Mouse (Mus musculus): ENCODE data around the gene Capn15. TPM values are rescaled to one million over a fixed set of nuclear protein-coding genes. Genes with fewer than 3 reads are reported as not detected.

Gene Capn15
- polyA plus RNA-seq, 1 experiment from 2014 or later: 21.1 TPM

- ATAC-seq (ENCODE audit: low FRiP score, low TSS enrichment): no peak
- WGBS: 94% methylated on average over 7 of the region's 7 CpGs
Measured at GRCm38 (mm10) chr17:26020848-26021347, 35.3 kb upstream of the Capn15 start.

GRCm38 (mm10) chr17:26018388-26018787 lies 32.8 kb upstream of the Capn15 start:
- peaks cover 35% of the 10 kb centered on the region for H3K36me3 ChIP-seq (ENCODE audit: control insufficient read depth, insufficient read depth, low read length)
- H3K9ac ChIP-seq (replicated peaks; ENCODE audit: low read length): no peak overlapping the region
- no peaks in the 10 kb centered on the region for H3K4me1 ChIP-seq (ENCODE audit: control insufficient read depth, insufficient read depth, low read length)
- H3K4me2 ChIP-seq (ENCODE audit: low read length): no peak overlapping the region
- no peak overlapping the region for H3K4me3 ChIP-seq (replicated peaks; ENCODE audit: low read depth, low read length)
- H3K9me3 ChIP-seq (ENCODE audit: control insufficient read depth, low read length): no peaks in the 10 kb centered on the region
- no peaks in the 10 kb centered on the region for H3K27me3 ChIP-seq (ENCODE audit: control insufficient read depth, insufficient read depth, low read length)
- H3K27ac ChIP-seq (replicated peaks; ENCODE audit: low read depth, low read length): no peak overlapping the region
- no peak for DNase-seq
- 94% methylated on average over 3 of the region's 3 CpGs for WGBS
- no peak for ATAC-seq (ENCODE audit: low FRiP score, low TSS enrichment)

More at GRCm38 (mm10) chr17:26020848-26021347, 35.3 kb upstream of the Capn15 start:
- no peak for DNase-seq
- Histone ChIP-seq H3K4me1 (ENCODE audit: control insufficient read depth, insufficient read depth, low read length) (no peaks in the 10 kb centered on the region), H3K27ac (replicated peaks; ENCODE audit: low read depth, low read length) (no peak overlapping the region), H3K27me3 (ENCODE audit: control insufficient read depth, insufficient read depth, low read length) (no peaks in the 10 kb centered on the region), H3K9me3 (ENCODE audit: control insufficient read depth, low read length) (no peaks in the 10 kb centered on the region), H3K9ac (replicated peaks; ENCODE audit: low read length) (no peak overlapping the region), H3K36me3 (ENCODE audit: control insufficient read depth, insufficient read depth, low read length) (peaks cover 31% of the 10 kb centered on the region), H3K4me2 (ENCODE audit: low read length) (no peak overlapping the region), H3K4me3 (replicated peaks; ENCODE audit: low read depth, low read length) (no peak overlapping the region)

- Histone ChIP-seq H3K9ac (replicated peaks; ENCODE audit: low read length) (no peak overlapping the region), H3K27me3 (ENCODE audit: control insufficient read depth, insufficient read depth, low read length) (no peaks in the 10 kb centered on the region), H3K9me3 (ENCODE audit: control insufficient read depth, low read length) (no peaks in the 10 kb centered on the region), H3K4me1 (ENCODE audit: control insufficient read depth, insufficient read depth, low read length) (no peaks in the 10 kb centered on the region), H3K4me2 (ENCODE audit: low read length) (no peak overlapping the region), H3K36me3 (ENCODE audit: control insufficient read depth, insufficient read depth, low read length) (peaks cover 38% of the 10 kb centered on the region), H3K4me3 (replicated peaks; ENCODE audit: low read depth, low read length) (no peak overlapping the region), H3K27ac (replicated peaks; ENCODE audit: low read depth, low read length) (no peak overlapping the region)
- no peak for DNase-seq
- ATAC-seq (ENCODE audit: low FRiP score, low TSS enrichment): no peak
- WGBS: 91% methylated on average over 5 of the region's 5 CpGs
Measured at GRCm38 (mm10) chr17:26017949-26018348, 32.4 kb upstream of the Capn15 start.

- no peak overlapping the region for H3K4me3 ChIP-seq (replicated peaks; ENCODE audit: low read depth, low read length)
- H3K9ac ChIP-seq (replicated peaks; ENCODE audit: low read length): no peak overlapping the region
- DNase-seq: no peak
- H3K4me1 ChIP-seq (ENCODE audit: control insufficient read depth, insufficient read depth, low read length): no peaks in the 10 kb centered on the region
- H3K9me3 ChIP-seq (ENCODE audit: control insufficient read depth, low read length): no peaks in the 10 kb centered on the region
- WGBS: 94% methylated on average over 3 of the region's 3 CpGs
- H3K4me2 ChIP-seq (ENCODE audit: low read length): no peak overlapping the region
- no peak for ATAC-seq (ENCODE audit: low FRiP score, low TSS enrichment)
- H3K27ac ChIP-seq (replicated peaks; ENCODE audit: low read depth, low read length): no peak overlapping the region
- H3K36me3 ChIP-seq (ENCODE audit: control insufficient read depth, insufficient read depth, low read length): peaks cover 46% of the 10 kb centered on the region
- H3K27me3 ChIP-seq (ENCODE audit: control insufficient read depth, insufficient read depth, low read length): no peaks in the 10 kb centered on the region
Measured at GRCm38 (mm10) chr17:26017021-26017420, 31.4 kb upstream of the Capn15 start.

GRCm38 (mm10) chr17:26013711-26014110 lies 28.1 kb upstream of the Capn15 start:
- no peak for ATAC-seq (ENCODE audit: low FRiP score, low TSS enrichment)
- H3K36me3 ChIP-seq (ENCODE audit: control insufficient read depth, insufficient read depth, low read length): peaks cover 60% of the 10 kb centered on the region

GRCm38 (mm10) chr17:26011841-26012460 lies 26.4 kb upstream of the Capn15 start:
- WGBS: 12% methylated on average over 15 of the region's 15 CpGs
- Histone ChIP-seq H3K9ac (replicated peaks; ENCODE audit: low read length) (no peak overlapping the region; the same call in 1 of the 2 replicates), H3K36me3 (ENCODE audit: control insufficient read depth, insufficient read depth, low read length) (peaks cover 72% of the 10 kb centered on the region), H3K4me2 (ENCODE audit: low read length) (no peak overlapping the region), H3K4me1 (ENCODE audit: control insufficient read depth, insufficient read depth, low read length) (no peaks in the 10 kb centered on the region), H3K4me3 (replicated peaks; ENCODE audit: low read depth, low read length) (no peak overlapping the region), H3K9me3 (ENCODE audit: control insufficient read depth, low read length) (no peaks in the 10 kb centered on the region), H3K27ac (replicated peaks; ENCODE audit: low read depth, low read length) (no peak overlapping the region), H3K27me3 (ENCODE audit: control insufficient read depth, insufficient read depth, low read length) (no peaks in the 10 kb centered on the region)
- DNase-seq (peak; percentile 78), ATAC-seq (ENCODE audit: low FRiP score, low TSS enrichment) (no peak)

More at GRCm38 (mm10) chr17:26013711-26014110, 28.1 kb upstream of the Capn15 start:
- Histone ChIP-seq H3K27me3 (ENCODE audit: control insufficient read depth, insufficient read depth, low read length) (no peaks in the 10 kb centered on the region), H3K4me2 (ENCODE audit: low read length) (no peak overlapping the region), H3K9ac (replicated peaks; ENCODE audit: low read length) (no peak overlapping the region), H3K9me3 (ENCODE audit: control insufficient read depth, low read length) (no peaks in the 10 kb centered on the region), H3K4me1 (ENCODE audit: control insufficient read depth, insufficient read depth, low read length) (no peaks in the 10 kb centered on the region), H3K4me3 (replicated peaks; ENCODE audit: low read depth, low read length) (no peak overlapping the region), H3K27ac (replicated peaks; ENCODE audit: low read depth, low read length) (no peak overlapping the region)
- 78% methylated on average over 10 of the region's 10 CpGs for WGBS
- no peak for DNase-seq

- Histone ChIP-seq H3K9me3 (ENCODE audit: control insufficient read depth, low read length) (no peaks in the 10 kb centered on the region), H3K27me3 (ENCODE audit: control insufficient read depth, insufficient read depth, low read length) (no peaks in the 10 kb centered on the region), H3K36me3 (ENCODE audit: control insufficient read depth, insufficient read depth, low read length) (peaks cover 75% of the 10 kb centered on the region), H3K9ac (replicated peaks; ENCODE audit: low read length) (no peak overlapping the region), H3K4me1 (ENCODE audit: control insufficient read depth, insufficient read depth, low read length) (no peaks in the 10 kb centered on the region), H3K4me3 (replicated peaks; ENCODE audit: low read depth, low read length) (no peak overlapping the region), H3K27ac (replicated peaks; ENCODE audit: low read depth, low read length) (no peak overlapping the region), H3K4me2 (ENCODE audit: low read length) (no peak overlapping the region)
- ATAC-seq (ENCODE audit: low FRiP score, low TSS enrichment): peak; percentile 72; the same call in 1 of the 2 replicates
- peak; percentile 95 for DNase-seq
- WGBS: 43% methylated on average over 4 of the region's 4 CpGs
Measured at GRCm38 (mm10) chr17:26009540-26009939, 23.9 kb upstream of the Capn15 start.

GRCm38 (mm10) chr17:26008787-26009186 lies 23.2 kb upstream of the Capn15 start:
- Histone ChIP-seq H3K27ac (replicated peaks; ENCODE audit: low read depth, low read length) (no peak overlapping the region), H3K36me3 (ENCODE audit: control insufficient read depth, insufficient read depth, low read length) (peaks cover 73% of the 10 kb centered on the region), H3K9me3 (ENCODE audit: control insufficient read depth, low read length) (no peaks in the 10 kb centered on the region), H3K4me2 (ENCODE audit: low read length) (no peak overlapping the region), H3K4me3 (replicated peaks; ENCODE audit: low read depth, low read length) (no peak overlapping the region), H3K4me1 (ENCODE audit: control insufficient read depth, insufficient read depth, low read length) (no peaks in the 10 kb centered on the region), H3K9ac (replicated peaks; ENCODE audit: low read length) (no peak overlapping the region), H3K27me3 (ENCODE audit: control insufficient read depth, insufficient read depth, low read length) (no peaks in the 10 kb centered on the region)
- DNase-seq (no peak), ATAC-seq (ENCODE audit: low FRiP score, low TSS enrichment) (no peak)
- WGBS: 90% methylated on average over 7 of the region's 7 CpGs

- Histone ChIP-seq H3K9ac (replicated peaks; ENCODE audit: low read length) (no peak overlapping the region), H3K27ac (replicated peaks; ENCODE audit: low read depth, low read length) (no peak overlapping the region), H3K4me1 (ENCODE audit: control insufficient read depth, insufficient read depth, low read length) (no peaks in the 10 kb centered on the region), H3K4me2 (ENCODE audit: low read length) (no peak overlapping the region), H3K36me3 (ENCODE audit: control insufficient read depth, insufficient read depth, low read length) (peaks cover 73% of the 10 kb centered on the region), H3K9me3 (ENCODE audit: control insufficient read depth, low read length) (no peaks in the 10 kb centered on the region), H3K27me3 (ENCODE audit: control insufficient read depth, insufficient read depth, low read length) (no peaks in the 10 kb centered on the region), H3K4me3 (replicated peaks; ENCODE audit: low read depth, low read length) (no peak overlapping the region)
- DNase-seq: no peak
- ATAC-seq (ENCODE audit: low FRiP score, low TSS enrichment): no peak
Measured at GRCm38 (mm10) chr17:26008331-26008730, 22.7 kb upstream of the Capn15 start.
